Mouse (Mus musculus): ENCODE data around the gene Gabra5.

Gabra5 gene

DNA sequence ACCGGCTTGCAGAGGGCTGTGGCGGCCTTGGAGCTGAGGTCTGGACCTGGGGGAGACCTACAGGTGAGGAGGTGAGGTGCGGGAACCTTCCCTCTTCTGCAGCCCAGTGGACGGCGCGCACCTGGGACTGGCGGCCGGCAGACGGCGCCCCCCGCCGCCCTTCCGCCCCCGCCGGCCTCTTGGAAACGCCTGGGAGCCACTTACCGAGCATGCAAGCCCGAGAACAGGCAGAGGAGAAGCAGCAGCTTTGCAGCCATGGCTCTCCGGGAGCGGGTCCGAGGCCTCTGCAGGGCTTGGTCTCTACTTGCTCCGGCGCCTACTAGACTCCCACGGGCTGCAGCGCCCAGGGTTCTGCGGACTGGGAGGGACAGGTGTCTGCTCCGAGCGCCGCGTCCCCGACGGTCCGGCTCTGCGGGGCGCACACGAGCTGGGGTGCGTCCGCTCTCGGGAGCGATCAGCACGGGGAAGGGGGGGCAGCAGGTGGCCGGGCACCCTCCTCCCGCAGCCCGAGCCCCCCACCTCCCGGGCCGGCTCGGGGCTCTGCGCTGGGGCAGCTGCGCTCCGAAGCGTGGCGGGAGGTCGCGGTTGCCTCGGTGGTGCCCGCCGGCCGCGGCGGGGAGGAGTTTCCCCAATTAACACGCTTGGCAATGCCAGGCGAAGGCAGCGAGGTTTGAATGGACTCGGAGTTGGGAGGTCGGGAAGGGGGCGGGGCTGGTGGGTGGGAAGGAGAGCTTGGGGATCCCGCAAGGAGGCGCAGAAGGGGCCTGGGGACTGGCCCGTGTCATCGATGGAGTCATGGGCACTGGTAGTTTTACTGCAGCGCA is 123.1 kb downstream of the Gabra5 start, which contains the start of gene Gabrg3:
TSS of gene Gabrg3 (minus strand) at position 672 of the 824 bp plus-strand sequence.
- peak in 1 of 2 experiments; percentile 20 for DNase-seq (ENCODE audit: low spot score in 2 of 2)

DNA sequence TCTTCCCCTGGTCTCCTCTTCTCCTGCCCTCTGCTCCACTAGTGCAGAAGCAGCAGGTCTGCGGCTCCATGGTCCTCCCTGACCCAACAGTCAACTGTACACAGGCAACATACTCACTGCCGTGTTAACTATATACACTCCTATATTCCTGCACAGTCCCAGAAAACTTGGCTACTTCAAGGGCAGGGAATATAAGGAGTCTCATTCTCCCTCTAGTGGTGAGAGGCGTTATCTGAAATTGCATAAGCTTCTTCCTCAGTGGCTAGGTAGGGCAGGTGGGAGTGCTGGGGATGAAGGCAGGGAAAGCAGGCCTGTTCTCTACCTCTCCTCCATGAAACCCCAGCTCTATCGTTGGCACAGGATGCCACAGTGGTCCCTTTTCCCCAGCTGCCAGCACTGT is 125.7 kb downstream of the Gabra5 start:
- DNase-seq (ENCODE audit: low spot score in 2 of 2), result peak; percentile 23 to 38

DNA sequence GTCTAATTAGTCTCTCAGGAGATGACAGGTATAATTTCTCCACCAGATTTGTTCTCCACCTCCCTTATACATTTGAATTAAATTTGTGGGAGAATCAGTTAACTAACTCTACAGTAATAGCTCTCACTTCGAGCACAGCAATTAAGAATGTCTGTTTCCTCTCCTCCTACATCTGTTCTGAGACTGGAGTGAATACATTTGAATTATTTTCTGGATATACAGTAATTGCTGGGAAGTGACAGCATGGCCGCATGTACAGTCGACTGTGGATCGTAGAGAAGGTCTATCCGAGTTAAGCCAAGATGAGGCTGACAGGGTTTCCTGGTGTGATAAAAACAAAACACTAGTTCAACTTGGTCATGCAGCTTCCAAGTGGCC is 143.9 kb downstream of the Gabra5 start:
- DNase-seq (ENCODE audit: low spot score in 2 of 2), result no peak

DNA sequence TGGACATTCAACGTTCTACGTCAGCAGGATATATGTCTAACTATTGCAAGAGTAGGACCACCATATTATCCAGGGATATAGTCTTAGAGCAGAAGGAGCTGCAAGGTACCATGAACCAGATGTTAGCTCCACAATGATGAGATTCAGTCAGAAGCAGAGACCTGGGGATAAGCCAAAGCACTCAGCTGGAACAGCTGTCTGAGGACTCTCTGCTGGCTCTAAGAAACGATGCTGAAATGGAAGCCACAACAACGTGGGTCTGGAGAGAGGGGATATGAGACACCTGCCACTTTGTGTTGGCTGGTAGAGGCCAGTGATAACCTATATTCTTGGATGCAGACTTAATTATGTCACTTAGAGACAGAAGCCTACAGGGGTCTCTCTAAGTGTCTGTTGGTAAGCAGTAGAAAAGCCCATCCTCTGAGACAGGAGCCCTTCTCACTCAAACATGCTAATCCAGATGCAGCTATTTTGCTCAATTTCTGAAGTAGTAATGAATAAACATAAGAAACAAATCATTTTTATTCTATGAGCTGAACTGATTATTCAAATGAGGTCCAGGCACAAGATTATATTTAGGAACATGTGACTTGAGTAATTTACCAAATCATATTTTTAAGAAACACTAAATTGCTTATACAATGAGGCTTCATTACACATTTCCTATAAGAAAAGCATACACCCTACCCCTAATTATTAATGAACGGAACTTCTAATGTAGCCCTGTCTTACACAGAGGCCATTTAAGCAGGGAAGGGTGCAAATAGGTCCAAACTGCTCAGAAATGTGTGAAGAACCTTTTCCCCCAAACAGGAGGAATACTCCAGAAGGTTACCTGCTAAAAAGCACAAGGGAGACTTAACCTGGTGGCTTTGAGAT is 144.5 kb downstream of the Gabra5 start:
- DNase-seq (ENCODE audit: low spot score in 2 of 2), result no peak

DNA sequence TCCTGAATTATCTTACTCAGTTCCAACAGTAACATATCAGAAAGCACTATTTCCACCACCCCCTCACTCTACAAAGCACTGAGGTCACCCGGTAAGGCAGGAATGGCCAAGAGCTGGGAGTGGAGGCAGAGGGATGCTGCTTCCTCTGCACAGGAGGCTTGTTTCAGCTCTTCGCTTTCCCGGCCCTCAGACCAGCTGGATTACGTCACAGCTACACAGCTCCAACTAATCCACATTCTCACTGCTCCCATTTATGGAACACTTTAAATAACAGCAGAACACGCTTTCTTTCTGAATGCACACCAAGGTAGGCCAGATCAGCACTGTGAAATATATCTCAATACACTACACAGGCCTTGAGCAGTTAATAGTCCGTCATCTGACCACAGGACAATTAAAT is 146.0 kb downstream of the Gabra5 start:
- DNase-seq (ENCODE audit: low spot score in 2 of 2), result peak in 1 of 2 experiments; percentile 3

DNA sequence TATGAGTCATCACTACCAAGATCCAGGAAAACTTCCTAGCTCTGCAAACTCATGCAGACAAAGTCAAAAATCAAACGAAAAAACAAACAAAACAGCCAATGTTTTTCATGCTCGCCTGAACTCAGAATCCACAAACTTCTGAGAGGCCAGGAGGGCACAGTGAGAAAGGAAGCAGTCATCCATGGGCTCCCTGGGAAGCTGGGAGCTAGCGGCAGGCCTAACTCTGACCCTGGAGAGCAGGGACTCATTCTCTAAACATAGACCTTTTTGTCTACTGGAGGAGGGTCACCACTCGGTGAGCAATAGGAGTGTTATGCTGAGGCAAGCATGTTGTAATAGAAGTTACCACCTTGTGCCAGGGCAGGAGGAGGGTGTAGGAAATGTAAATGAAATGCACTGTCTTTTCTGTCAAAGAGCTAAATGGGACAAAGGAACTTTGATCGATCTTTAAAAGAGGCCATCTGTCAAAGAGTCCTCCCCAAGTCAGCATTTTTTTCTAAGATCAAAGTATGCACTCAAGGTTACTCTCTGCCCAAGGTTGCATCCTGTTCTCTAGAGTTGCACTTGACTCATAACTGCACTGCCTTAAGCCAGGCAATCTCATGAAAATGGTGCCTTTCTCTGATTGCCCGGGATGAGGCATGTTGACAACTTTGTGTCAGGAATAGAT is 151.9 kb downstream of the Gabra5 start:
- DNase-seq (ENCODE audit: low spot score in 2 of 2), result no peak
